Mouse (Mus musculus) adrenal gland, postnatal 4 days (tissue): ENCODE measurements around the gene E4f1. TPM values are rescaled to one million over a fixed set of nuclear protein-coding genes. Genes with fewer than 3 reads are reported as not detected.

Experiments used
- DNase-seq, 2 experiments: peaks; one replicate each; pipeline ENCODE4 v3.0.0; 2021 to 2022; ENCODE audit warnings: low spot score in 2 of 2, mixed read lengths in 2 of 2
- long read RNA-seq, 2 experiments: library from polyadenylated mRNA; stranded (forward); transcript quantifications; one replicate each; pipeline ENCODE4 v2.0.0; 2021
- total RNA-seq, 2 experiments: library from RNA; stranded (reverse); gene quantifications; 2 replicates each; pipeline ENCODE4 v1.2.3; 2021

The E4f1 gene
- total RNA-seq, result 10 to 100 TPM; 31.8 to 35.1 TPM
- long read RNA-seq, experiment 1, partial matches to known transcripts, result 6 of 23 reads
- long read RNA-seq, experiment 1, other reads (novel, unspliced or antisense), result 15 of 23 reads
- long read RNA-seq, experiment 2, partial matches to known transcripts, result 15 of 54 reads
- long read RNA-seq, experiment 2, other reads (novel, unspliced or antisense), result 34 of 54 reads

DNA sequence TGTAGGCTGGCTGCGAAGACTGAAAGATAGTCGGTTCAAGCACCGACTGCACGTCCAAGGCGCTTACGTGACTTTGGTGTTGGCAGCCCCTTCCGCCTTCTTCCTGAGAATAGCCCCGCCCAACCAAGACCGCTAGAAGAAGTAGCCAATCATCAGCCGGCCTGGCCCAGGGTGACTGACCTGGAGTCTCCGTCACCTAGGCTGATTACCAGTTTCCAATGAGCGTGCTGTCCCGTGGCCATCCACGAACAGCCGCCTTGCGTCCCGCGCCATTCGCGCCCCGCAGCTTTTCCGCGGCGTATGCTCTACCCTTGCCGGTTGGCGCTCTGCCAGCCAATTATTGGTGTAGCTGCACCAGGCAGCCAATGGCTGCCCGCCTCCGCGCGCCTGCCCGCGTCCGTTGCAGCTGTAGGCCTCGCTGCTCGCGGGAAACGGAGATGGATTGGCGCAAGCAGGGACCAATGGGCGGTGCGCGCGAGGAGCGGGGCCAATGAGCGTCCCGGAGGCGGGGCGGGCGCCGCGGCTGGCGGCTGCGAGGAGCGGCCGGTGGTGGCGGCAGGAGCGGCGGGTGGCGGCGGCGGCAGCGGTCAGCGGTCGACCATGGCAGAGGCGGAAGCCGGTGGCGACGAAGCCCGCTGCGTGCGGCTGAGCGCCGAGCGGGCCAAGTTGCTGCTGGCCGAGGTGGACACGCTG lies at the start of gene E4f1, which contains the start of gene Pgp:
E4f1 (minus strand) TSS at position 404 of the 693 bp plus-strand sequence.
Pgp (plus strand) TSS at position 483 of the 693 bp plus-strand sequence.
- peak; percentile 98 to 99 for DNase-seq

DNA sequence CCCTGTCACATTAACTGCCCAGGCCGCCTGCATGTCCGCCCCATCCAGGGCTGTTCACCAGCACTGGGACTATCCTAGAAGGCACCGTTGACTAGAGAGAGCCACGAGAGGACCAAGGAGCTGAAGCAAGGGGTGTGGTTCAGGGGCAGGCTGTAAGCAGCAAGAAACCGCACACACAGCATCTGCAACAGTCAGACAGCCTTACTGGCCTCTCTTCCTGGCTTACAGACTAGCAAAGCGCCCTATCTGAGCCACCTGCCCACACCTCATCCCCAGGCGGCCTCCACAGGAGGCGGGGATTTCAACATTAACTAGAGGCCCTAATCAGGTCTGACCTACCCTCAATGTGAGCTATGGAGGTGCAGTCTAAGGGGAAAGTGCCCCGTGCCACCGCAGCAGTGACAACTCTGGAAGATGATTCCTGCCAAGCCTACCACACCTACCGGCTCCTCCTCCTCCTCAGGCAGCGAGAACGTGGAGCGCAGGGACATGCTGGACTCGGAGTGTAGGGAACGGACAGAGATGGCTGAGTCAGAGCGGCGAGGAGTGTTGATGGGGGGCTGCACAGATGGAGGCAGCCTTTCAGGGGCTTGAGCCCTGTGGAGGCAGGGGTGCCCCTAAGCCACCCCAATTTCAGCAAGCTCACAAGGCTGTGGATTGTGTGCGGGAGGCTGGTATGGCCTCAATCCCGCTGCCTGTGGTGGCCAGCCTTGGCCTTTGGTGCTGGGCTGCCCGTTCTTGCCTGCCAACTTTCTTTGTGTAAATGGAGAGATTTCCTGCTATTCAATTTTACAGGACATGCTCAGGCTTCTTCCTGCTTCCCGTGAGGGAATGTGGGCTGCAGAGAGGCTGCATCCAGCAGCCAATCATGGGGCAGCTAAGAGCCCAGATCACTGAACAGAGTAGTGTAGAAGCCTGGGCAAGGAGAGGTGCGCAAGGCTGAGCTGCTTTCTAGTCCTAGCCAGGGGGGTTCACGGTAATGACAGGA lies 44.5 kb upstream of the E4f1 start:
- no peak for DNase-seq

DNA sequence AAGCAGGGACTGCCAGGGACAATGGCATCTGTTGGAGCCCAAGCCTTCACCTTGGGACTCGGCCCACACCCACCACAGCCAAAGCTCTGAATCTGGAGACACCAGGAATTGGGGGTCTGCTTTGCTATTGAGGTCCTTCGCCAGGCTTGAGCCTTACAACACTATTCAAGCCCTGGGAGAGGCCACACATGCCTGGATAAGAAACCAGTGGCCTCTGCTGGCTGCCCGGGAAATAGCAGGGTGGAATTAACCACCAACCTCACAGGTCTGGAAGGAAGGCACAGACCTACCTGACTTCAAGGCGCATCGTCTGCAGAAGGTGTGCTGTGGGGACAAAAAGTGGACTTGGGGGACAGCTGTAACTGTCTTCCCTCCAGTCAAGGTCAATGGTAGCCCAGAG lies 43.5 kb upstream of the E4f1 start:
- no peak for DNase-seq

DNA sequence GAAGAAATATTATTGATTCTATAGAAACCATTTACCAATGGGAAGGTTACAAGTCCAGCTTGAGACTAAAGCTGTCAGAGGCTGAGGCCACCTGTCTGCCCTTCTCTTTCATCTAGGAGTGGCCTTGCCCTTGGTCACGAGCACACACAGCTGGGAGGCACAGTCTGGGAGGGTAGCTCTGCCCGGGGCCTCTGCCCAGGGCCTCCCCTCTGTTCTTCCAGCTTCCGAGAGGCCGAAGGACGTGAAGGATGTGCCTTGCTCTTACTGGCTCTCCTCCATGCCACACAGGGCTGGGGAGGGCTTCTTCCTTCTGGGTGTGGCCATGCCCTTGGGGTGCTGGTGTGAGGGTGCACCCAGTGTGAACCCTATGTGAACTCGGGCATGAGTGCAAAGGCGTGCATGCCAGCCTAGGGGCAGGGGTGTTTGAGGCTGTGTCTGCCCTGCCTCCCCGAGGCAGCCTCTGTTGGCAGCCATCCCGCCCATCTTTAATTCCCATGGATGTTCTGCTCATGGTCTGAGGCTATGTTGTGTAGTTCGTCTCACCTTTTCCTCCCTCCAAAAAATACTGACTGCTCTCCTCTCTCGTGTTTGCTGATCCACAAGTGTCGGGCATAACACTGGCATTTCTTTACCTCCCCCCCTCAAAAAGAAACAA lies 37.8 kb upstream of the E4f1 start:
- no peak for DNase-seq

DNA sequence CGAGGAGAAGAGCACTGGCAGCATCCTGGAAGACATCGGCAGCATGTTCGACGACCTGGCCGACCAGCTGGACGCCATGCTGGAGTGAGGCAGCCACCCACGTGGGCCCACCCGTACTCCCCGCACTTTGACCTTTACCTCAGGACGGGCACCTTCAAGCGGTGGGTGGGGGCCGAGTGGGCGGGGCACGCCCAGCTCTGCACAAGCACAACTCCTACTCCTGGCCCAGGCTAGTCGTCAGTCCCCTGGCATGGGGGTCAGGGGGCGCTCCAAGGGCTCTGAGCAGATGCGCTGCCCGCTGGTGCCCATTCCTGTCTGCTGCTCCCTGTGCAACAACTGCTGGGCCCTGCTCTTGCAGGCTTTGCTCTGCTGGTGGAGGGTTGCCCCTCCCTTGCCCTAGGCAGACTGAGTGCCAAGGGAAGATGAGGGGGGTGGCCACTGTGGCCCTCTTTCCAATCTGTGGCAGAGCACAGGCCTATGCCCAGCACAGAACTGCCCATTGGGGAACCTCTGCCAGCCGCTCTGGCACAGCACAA lies 37.1 kb upstream of the E4f1 start:
- DNase-seq, result no peak

DNA sequence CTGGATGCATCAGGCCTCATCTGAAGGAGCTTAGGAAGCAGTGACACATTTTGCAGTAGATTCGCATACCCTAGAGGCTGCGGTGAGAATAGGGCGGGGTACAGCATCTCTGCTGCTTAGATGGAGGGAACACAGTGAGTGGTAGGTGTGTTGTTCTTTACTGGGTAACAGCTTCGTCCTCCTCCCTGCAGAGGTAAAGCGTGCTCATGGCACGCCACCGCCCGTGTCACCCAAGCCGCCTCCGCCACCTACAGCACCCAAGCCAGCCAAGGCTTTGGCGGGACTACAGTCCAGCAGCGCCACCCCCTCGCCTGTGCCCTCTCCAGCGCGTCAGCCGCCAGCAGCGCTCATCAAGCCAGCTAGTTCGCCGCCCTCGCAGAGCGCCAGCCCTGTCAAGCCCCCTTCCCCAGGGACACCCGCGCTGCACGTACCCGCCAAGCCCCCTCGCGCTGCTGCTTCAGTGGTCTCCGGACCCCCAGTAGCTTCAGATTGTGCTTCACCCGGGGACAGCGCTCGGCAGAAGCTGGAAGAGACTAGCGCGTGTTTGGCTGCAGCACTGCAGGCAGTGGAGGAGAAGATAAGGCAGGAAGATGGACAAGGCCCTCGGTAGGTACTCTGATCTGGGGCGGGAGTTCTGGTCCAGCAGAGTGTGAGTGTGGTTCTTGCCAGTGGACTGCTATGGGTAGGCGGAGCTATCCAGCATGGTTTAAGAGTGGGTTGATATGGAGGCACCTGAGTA lies 36.4 kb upstream of the E4f1 start:
- no peak for DNase-seq

DNA sequence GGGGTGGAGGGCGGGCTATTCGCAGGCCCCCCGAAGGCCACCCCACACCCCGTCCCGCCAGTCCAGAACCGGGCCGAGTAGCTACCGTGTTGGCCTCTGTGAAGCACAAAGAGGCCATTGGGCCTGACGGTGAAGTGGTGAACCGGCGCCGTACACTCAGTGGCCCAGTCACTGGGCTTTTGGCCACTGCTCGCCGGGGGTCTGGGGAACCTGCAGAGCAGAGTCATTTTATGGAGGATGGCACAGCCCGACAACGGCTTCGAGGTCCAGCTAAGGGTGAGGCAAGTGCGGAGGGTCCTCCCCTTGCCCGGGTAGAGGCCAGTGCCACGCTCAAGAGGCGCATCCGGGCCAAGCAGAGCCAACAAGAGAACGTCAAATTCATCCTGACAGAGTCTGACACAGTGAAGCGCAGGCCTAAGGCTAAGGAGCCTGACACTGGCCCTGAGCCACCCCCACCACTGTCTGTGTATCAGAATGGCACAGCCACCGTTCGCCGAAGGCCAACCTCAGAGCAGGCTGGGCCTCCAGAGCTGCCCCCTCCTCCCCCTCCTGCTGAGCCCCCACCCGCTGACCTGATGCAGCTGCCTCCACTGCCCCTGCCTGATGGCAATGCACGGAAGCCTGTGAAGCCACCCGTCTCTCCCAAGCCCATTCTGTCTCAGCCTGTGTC lies 35.3 kb upstream of the E4f1 start:
- no peak for DNase-seq

DNA sequence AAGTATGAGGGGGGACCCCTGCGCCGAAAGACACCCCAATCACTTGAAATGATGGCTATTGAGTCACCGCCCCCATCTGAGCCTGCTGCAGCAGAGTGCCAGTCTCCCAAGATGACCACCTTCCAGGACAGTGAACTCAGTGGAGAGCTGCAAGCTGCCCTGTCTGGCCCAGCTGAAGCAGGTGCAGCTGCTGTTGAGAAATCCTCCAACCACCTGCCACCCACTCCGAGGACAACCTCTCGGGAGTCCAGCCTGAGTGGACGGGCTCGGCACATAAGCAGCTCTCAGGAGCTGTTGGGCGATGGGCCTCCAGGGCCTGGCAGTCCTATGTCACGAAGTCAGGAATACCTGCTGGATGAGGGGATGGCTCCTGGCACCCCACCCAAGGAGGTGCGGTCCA lies 34.0 kb upstream of the E4f1 start:
- no peak for DNase-seq

DNA sequence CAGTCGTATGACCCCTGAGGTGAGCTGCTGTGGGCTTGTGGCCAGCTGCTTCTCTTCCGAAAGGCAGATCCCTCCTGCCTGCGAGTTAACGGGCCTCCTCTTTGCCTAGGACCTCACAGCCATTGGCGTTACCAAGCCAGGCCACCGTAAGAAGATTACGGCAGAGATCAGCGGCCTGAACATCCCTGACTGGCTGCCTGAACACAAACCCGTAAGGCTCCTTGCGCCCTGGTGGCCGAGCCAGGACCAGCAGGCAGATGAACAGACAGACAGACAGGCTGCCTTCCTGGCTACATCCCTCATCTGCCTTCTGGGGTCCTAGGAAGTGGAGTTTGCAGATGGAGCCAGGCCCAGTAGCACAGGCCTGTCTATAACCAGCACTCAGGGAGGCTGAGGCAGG lies 32.1 kb upstream of the E4f1 start:
- no peak for DNase-seq

DNA sequence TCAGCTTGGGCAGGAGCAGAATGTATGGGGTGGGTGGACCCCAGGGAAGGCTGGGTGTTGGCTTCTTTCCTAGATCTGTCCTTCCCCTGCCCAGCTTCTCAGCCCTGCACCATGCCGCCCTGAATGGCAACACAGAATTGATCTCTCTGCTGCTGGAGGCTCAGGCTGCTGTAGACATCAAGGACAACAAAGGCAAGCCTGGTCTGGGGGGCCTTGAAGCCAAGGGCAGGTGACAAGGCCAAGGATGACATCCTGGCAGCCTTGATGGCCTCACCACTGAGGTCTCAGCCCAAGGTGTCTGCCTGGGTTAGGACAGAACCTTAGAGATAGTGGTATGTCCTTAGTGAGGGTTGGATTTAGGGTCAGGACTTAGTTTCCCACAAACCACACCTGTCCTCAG lies 25.9 kb upstream of the E4f1 start:
- DNase-seq, result no peak

DNA sequence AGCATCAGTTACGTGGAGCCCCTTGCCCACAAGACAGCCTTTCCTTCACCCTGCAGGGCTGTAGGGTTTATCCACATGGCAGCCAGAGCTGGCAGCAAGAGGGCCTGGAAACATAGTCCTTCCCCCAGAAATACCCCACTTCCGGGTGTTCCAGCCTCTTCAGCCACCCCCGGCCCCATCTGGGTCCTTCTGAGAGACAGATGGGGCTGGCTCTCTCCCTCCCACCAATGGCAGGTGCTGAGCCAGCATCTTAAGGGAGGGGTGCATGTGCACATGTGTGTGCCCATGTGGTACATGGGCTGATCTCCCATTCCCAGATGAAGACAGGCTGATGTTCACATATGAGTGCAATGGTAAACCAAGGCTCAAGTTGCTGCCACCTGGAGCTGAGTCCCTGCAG lies 25.3 kb upstream of the E4f1 start:
- no peak for DNase-seq

DNA sequence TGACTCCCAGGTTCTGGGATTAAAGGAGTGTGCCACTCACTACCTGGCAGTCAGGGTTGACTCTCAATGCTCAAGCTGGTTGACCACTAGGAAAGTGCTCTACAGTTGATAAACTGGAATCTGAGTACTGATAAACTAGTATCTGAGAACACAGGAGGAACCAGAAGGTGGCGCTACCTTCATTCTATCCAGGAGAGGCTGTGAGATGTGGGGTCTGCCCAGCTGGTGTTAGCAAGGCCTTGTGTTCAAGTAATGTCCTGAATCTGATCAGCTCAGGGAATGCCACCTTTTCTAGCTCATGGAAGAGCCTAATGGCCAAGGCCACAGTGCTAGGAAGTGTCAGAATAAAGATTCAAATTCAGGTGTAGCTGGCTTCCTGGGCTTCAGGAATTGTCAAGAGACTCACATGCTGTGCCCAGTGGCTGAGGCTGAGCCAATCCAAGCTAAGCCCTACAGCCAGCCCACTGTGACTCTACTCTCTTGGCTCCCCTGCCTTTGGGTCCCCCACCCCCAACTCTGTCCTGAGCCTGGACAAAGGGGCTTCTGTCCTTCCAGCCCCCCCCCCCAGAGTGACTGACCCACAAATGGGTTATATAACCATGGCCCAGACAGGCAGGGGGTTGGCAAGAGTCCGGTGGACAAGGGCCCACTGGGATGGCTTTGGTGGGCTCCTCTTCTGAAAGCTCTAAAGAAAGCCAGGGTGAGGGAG lies 24.7 kb upstream of the E4f1 start:
- DNase-seq, result no peak

DNA sequence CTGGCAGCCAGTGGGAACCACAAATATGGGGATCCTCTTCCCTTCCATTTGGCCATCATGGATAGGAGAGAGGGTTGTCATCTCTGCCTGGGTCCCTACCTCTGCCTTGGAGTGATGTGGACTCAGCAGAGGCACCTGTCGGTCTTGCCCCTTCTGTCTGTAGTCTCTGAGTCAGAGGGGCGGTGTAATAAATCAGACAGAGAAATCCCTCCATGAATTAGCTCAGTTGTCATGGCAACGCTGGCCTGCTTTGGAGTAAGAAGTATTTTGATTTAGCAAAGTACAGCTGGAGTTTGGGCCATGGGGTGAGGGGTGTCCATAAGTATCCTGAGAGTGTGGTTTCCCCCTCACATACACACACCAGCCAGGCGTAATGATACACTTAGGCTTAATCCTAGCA lies 20.3 kb upstream of the E4f1 start:
- no peak for DNase-seq

DNA sequence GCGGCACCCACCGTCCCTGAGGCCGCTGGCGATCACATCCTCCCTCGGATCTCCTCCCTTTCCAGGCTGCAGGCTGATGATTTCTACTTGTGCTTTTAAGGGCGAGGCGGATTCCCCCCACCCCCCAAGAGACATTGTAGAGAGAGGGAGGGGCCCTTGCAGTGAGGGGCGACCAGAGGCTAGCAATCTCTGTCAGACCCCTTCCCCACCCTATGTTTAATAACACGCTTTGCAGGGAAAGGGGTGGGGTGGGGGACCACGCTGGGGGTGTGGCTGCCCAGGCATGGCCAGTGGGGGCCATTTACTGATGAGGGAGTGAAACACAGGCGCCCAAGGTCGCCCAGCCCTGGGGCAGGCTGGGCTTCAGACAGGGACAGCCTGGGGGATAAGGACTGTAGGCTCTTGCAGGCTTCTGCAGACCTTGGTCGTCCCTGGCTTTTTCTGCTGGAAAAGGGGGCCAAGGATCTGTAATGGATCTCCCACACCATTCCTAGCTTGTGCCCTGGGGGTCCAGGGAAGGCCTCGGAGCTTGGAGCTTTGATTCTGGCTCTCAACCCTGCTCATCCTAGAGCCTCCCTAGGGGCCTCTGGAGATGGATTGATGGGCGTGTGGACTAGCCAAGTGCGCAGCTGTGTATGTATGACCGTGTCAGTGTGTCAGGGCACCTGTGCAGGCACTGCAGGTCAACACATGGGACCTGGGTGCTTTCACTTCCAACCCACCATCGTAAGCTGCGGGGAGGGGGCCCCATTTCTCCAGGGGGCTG lies 19.3 kb upstream of the E4f1 start:
- no peak for DNase-seq

DNA sequence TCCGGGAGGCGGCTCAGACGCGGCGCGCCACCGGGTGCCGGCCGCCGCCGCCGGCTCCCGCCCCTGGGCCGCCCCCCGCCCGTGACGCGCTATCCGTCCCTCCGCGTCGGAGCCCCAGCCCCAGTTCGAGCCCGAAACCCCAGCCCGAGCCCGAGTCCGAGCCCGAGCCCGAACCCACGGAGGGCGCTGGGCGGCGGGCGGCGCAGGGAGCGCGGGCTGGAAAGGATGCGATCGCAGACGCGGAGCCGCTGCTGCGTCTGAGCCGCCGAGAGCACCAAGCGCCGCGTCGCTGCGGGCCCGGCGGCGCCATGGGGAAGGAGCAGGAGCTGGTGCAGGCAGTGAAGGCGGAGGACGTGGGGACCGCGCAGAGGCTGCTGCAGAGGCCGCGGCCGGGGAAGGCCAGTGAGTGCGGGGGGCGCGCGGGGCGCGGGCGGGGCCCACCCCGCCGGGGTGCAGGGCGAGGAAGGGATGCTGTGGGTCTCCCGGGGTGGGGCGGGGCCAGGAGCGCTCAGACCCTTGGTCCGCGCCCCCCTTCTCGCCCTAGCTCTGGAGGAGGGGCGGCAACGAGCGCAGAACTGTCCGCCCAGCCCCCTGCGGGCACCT lies 18.6 kb upstream of the E4f1 start:
- DNase-seq, result no peak

DNA sequence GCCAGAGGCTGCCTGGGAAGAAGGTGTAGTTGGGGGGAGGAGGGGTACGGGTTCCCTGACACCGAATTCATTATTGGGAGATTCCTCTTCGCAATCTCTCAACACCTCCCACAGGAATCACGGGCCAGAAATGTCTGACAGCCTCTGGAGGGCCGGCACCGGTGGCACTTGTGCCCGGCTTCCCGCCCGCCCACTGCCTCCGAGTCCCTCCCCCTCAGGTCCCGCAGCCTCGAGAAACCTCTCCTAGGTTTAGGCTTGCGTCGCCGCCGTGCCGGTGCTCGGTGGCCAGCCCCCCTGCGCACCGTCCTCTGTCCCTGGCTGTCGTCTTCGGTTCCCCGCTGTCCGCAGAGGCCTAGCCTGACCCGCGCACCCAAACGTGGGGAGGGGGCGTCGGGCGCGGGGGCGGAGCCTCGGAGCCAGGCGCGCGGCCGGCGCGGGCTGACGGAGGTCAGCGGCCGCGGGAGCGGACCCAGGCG lies 18.1 kb upstream of the E4f1 start, which contains the start of gene Caskin1:
Caskin1 (plus strand) TSS at position 416 of the 476 bp plus-strand sequence.
- no peak for DNase-seq

DNA sequence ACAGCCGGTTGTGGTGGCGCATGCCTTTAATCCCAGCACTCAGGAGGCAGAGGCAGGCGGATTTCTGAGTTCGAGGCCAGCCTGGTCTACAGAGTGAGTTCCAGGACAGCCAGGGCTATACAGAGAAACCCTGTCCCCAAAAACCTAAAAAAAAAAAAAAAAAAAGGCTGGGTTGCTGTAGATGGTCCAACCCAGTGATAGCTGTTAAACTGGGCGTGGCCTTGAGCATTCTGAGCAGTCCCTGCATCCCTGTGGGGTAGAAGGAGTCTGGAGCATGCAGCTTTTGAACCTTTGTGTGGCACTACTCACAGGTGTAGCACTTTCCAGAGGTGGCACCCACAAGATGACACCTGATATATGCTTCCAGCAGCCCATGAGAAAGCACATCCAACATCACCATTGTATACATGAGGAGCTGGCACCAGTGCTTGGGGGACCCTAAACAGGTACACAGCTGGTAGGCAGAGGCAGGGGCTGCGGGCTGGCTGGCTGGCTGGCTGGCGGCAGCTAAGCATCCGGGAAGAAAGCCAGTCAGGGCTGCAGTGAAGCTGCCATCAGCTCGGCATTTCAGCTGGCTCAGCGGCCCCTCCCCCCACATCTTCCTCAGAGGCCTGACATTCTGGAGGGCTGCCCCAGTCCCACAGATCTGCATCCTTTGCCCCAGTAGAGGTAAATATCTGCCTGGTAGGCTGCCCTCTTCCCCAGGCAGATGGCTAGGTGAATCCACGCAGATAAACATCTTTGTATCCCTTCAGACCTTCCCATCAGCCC lies 15.2 kb upstream of the E4f1 start:
- DNase-seq, result no peak
